Mouse (Mus musculus): Measurements from ENCODE around the gene Hrh2. TPM values are rescaled to one million over a fixed set of nuclear protein-coding genes. Genes with fewer than 3 reads are reported as not detected.

Hrh2 gene
- polyA plus RNA-seq, 1 experiment from 2014 or later = 0.28 TPM

DNA sequence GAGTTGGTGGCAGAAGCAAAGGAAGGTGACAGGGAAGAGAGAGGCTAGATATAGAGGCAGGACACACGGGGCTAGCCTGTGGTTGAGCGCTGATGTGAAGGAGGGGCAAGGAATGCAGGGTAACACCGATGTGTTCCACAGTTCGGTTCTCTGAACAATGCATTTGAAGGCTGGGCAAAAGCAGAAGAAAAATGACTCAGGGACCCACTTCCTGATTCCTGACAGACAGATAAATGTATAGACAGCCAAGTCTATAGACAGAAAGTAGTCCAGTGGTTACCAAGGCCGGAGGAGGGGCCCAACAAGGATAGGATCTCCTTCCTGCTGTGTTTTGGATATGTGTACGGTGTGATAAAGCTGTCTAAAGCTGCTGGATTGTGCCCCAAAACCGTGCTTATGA is 13.3 kb downstream of the Hrh2 start:
- no peaks in the 10 kb centered on the region for H3K9me3 ChIP-seq
- H3K9ac ChIP-seq = no peak overlapping the region
- no peaks in the 10 kb centered on the region for H3K36me3 ChIP-seq
- no peaks in the 10 kb centered on the region for H3K4me1 ChIP-seq
- 63% methylated on average over 7 of the region's 7 CpGs for WGBS
- no peak overlapping the region for H3K27ac ChIP-seq
- H3K27me3 ChIP-seq (replicated peaks) = no peaks in the 10 kb centered on the region
- H3K4me3 ChIP-seq (replicated peaks) = no peak overlapping the region
- no peak for ATAC-seq (ENCODE audit: insufficient read depth, low FRiP score, low read depth)
- H3K4me2 ChIP-seq = no peak overlapping the region

DNA sequence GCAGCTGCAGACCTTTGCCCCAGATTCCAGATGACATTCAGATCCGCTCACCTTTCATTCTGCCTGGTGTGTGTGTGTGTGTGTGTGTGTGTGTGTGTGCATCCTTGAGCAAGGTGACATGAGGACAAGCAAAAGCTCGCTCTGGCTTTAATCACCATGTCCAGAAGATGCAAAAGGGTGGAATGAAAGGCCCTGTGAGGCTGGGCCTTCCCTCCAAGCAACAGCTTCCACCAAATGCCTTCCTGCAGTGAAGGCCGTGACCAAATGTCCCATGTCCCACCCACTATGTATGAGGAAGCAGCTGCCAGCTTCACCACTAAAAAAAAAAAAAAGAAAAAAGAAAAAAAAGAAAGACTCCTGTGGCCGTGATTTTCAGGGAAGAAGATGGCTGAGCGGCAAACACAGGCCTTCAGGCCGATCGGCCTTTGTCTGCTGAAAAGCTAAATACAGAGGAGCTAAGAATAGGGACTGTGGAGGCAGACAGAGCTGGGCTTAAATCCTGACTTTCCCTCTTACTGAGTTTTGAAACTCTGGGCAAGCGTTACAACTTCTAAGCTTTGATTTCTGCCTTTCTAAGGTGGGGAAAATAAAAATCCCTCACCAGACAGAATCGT is 14.3 kb downstream of the Hrh2 start:
- H3K9ac ChIP-seq = no peak overlapping the region
- no peak for ATAC-seq (ENCODE audit: insufficient read depth, low FRiP score, low read depth)
- 75% methylated on average over 9 of the region's 9 CpGs for WGBS
- no peak overlapping the region for H3K4me2 ChIP-seq
- H3K27ac ChIP-seq = no peak overlapping the region
- no peaks in the 10 kb centered on the region for H3K27me3 ChIP-seq (replicated peaks)
- H3K4me3 ChIP-seq (replicated peaks) = no peak overlapping the region
- H3K36me3 ChIP-seq = no peaks in the 10 kb centered on the region
- no peaks in the 10 kb centered on the region for H3K9me3 ChIP-seq
- no peaks in the 10 kb centered on the region for H3K4me1 ChIP-seq

DNA sequence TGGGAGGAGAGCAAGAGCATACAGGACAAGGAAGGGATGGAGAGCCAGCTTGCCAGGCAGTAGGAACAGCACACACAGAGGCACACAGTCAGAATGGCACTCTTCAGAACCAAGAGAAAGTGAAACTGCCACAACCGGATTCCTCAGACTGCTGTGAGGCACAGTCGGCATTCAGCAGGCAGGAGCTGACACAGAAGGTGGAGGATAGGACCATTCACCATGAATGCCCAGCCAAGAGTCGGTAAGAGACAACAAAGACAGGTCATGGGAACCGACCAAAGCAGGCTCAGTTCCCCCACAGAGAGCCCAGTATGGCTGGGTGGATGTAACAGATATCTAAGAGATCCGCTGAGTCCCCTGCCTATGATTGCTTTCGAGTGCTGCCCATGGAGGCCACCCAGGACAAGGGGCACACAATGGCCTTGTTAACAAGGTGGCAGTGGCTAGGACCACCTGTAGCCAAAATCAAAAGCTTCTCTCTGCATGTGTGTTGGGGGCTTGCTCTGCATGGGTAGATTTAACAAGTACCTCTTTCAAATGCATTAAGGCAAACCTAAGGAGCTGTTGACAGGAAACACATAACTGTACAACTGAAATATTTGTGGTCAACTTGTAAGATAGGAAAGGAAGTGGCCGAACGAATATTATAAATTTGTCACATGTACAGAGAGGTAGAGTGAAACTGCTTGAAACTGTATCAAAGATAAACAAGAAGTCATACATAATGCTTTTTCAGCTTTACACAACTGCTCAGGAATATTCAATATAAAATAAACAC is 17.7 kb downstream of the Hrh2 start:
- no peak overlapping the region for H3K4me2 ChIP-seq
- no peaks in the 10 kb centered on the region for H3K36me3 ChIP-seq
- no peak overlapping the region for H3K27ac ChIP-seq
- H3K4me3 ChIP-seq (replicated peaks) = no peak overlapping the region
- no peaks in the 10 kb centered on the region for H3K27me3 ChIP-seq (replicated peaks)
- H3K4me1 ChIP-seq = no peaks in the 10 kb centered on the region
- H3K9me3 ChIP-seq = no peaks in the 10 kb centered on the region
- H3K9ac ChIP-seq = no peak overlapping the region
- ATAC-seq (ENCODE audit: insufficient read depth, low FRiP score, low read depth) = no peak
- WGBS = 52% methylated on average over 8 of the region's 8 CpGs

- ATAC-seq (ENCODE audit: insufficient read depth, low FRiP score, low read depth) = no peak
- H3K36me3 ChIP-seq = no peaks in the 10 kb centered on the region
- no peak overlapping the region for H3K9ac ChIP-seq
- H3K9me3 ChIP-seq = no peaks in the 10 kb centered on the region
- WGBS = 48% methylated on average over 10 of the region's 10 CpGs
- H3K4me1 ChIP-seq = no peaks in the 10 kb centered on the region
- H3K4me2 ChIP-seq = no peak overlapping the region
- H3K4me3 ChIP-seq (replicated peaks) = no peak overlapping the region
- H3K27ac ChIP-seq = no peak overlapping the region
- H3K27me3 ChIP-seq (replicated peaks) = no peaks in the 10 kb centered on the region
These were observed 19.9 kb downstream of the Hrh2 start for GRCm38 (mm10) chr13:54211528-54212488.

- ATAC-seq (ENCODE audit: insufficient read depth, low FRiP score, low read depth) = no peak
- WGBS = 63% methylated on average over 5 of the region's 5 CpGs
- Histone ChIP-seq H3K27ac (no peak overlapping the region), H3K9ac (no peak overlapping the region), H3K9me3 (no peaks in the 10 kb centered on the region), H3K4me1 (no peaks in the 10 kb centered on the region), H3K36me3 (no peaks in the 10 kb centered on the region), H3K4me2 (no peak overlapping the region), H3K4me3 (replicated peaks) (no peak overlapping the region), H3K27me3 (replicated peaks) (no peaks in the 10 kb centered on the region)
These were observed 20.6 kb downstream of the Hrh2 start for GRCm38 (mm10) chr13:54212516-54212915.

GRCm38 (mm10) chr13:54215266-54215665 is 23.3 kb downstream of the Hrh2 start:
- ATAC-seq (ENCODE audit: insufficient read depth, low FRiP score, low read depth) = no peak
- no peak overlapping the region for H3K4me2 ChIP-seq
- no peak overlapping the region for H3K27ac ChIP-seq
- H3K9ac ChIP-seq = no peak overlapping the region
- no peaks in the 10 kb centered on the region for H3K9me3 ChIP-seq
- 61% methylated on average over 5 of the region's 5 CpGs for WGBS
- no peaks in the 10 kb centered on the region for H3K27me3 ChIP-seq (replicated peaks)
- H3K36me3 ChIP-seq = no peaks in the 10 kb centered on the region
- H3K4me1 ChIP-seq = no peaks in the 10 kb centered on the region
- H3K4me3 ChIP-seq (replicated peaks) = no peak overlapping the region

- no peak for ATAC-seq (ENCODE audit: insufficient read depth, low FRiP score, low read depth)
- H3K9me3 ChIP-seq = no peaks in the 10 kb centered on the region
- H3K27me3 ChIP-seq (replicated peaks) = no peaks in the 10 kb centered on the region
- WGBS = 52% methylated on average over 7 of the region's 7 CpGs
- H3K4me2 ChIP-seq = no peak overlapping the region
- H3K27ac ChIP-seq = no peak overlapping the region
- H3K4me1 ChIP-seq = no peaks in the 10 kb centered on the region
- H3K9ac ChIP-seq = no peak overlapping the region
- no peak overlapping the region for H3K4me3 ChIP-seq (replicated peaks)
- H3K36me3 ChIP-seq = no peaks in the 10 kb centered on the region
These were observed 23.9 kb downstream of the Hrh2 start for GRCm38 (mm10) chr13:54215777-54216316.

GRCm38 (mm10) chr13:54218341-54218740 is 26.4 kb downstream of the Hrh2 start:
- Histone ChIP-seq H3K36me3 (no peaks in the 10 kb centered on the region), H3K4me2 (no peak overlapping the region), H3K4me3 (replicated peaks) (no peak overlapping the region), H3K9ac (no peak overlapping the region), H3K27ac (no peak overlapping the region), H3K9me3 (no peaks in the 10 kb centered on the region), H3K27me3 (replicated peaks) (no peaks in the 10 kb centered on the region), H3K4me1 (no peaks in the 10 kb centered on the region)
- 47% methylated on average over 1 of the region's 1 CpGs for WGBS
- no peak for ATAC-seq (ENCODE audit: insufficient read depth, low FRiP score, low read depth)

DNA sequence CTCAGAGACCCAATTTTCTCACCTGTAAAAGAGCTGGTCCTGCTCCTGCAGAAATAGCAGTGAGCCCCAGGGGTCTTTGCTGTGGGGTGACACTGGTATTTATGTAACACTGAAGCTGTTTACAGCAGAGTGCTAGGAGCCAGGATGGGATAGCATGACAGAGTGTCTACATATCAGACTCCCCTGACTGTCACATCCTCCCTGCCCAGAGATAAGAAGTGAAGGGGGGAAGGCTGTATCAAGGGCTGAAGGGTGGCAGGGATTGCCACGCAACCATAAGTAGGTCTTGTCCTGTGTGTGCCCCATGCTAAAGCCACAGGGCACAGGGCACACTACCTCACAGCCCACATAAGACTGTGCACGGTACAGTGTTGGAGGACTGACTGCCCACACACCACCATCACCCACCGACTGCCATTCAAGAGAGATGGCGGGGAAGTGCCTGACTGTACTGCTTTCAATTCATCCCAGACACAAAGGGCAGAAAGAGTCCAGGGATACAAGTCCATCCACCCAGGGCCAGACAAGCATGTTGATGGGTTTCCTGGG is 29.8 kb downstream of the Hrh2 start:
- 79% methylated on average over 4 of the region's 4 CpGs for WGBS
- H3K4me2 ChIP-seq = no peak overlapping the region
- no peak overlapping the region for H3K4me3 ChIP-seq (replicated peaks)
- no peak overlapping the region for H3K27ac ChIP-seq
- no peaks in the 10 kb centered on the region for H3K9me3 ChIP-seq
- H3K36me3 ChIP-seq = no peaks in the 10 kb centered on the region
- no peaks in the 10 kb centered on the region for H3K27me3 ChIP-seq (replicated peaks)
- H3K4me1 ChIP-seq = no peaks in the 10 kb centered on the region
- ATAC-seq (ENCODE audit: insufficient read depth, low FRiP score, low read depth) = no peak
- no peak overlapping the region for H3K9ac ChIP-seq

DNA sequence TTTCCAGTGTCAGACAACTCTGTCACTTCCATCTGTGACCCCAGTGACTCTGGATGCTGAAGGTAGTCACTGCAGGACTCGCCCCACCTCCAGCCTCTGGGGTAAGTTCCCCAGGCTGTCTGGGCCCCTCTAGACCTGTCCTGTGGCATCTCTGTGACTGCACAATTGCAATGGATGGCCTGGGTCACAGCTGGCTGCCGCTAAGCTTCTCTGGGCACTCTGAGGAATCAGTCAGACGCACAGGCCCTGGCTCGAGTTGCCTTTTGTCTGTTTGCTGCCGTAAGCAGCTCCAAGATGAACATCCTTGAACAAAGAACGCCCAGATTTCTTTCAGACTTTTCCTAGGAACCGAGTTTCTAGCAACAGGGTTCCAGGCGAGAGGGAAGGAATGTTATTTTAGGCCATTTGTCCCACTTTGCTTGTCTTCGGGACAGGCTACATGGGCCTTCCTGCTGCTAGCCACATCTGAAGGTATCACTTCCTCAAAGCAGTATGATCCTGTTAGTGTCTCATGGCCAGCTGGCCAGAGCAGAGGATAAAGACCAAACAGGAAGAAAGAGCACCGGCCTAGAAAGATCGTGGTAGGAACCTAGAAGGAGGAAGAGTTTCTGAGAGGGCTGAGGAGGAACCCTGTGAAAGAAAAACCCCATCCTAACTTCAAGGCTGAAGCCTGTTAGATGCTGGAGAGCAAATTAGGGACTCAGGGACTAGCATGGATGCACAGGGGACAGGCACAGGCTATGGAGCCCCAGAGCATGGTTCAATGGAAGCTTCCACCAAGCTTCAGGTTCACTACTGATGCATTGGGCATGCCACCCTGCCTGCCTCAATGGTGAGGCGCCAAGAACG is 31.2 kb downstream of the Hrh2 start:
- Histone ChIP-seq H3K4me2 (no peak overlapping the region), H3K36me3 (no peaks in the 10 kb centered on the region), H3K4me3 (replicated peaks) (no peak overlapping the region), H3K4me1 (no peaks in the 10 kb centered on the region), H3K9me3 (no peaks in the 10 kb centered on the region), H3K9ac (no peak overlapping the region), H3K27ac (no peak overlapping the region), H3K27me3 (replicated peaks) (no peaks in the 10 kb centered on the region)
- ATAC-seq (ENCODE audit: insufficient read depth, low FRiP score, low read depth) = no peak
- 61% methylated on average over 13 of the region's 13 CpGs for WGBS

DNA sequence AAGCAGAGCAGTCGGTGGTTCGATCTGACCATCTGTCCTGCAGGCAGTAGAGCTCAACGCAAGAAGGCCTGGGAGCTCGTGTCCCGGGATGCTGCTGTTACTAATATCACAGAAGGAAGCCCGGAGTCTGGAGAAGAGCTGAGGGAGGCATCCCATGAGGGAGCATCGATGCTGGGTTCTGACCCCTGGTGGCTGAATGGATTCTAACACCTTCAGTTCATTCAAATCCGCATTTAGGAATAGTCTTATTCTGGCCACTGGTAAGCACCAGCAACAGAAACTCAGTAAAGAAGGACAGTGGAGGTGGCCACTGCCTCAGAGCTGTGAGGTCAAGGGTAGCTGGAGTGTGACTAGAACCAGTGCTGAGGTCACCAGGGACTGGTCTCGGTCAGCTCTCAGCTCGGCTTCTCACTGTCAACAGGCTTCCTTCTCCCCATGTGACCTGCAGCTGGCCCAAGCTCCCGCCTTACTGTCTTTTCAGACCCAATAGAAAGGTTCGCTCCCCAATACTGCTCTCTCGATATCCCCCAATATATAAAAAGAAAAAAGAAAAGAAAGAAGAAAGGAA is 36.1 kb downstream of the Hrh2 start:
- WGBS = 27% methylated on average over 13 of the region's 13 CpGs
- Histone ChIP-seq H3K4me3 (replicated peaks) (no peak overlapping the region), H3K4me1 (no peaks in the 10 kb centered on the region), H3K4me2 (no peak overlapping the region), H3K27me3 (replicated peaks) (no peaks in the 10 kb centered on the region), H3K9me3 (no peaks in the 10 kb centered on the region), H3K9ac (no peak overlapping the region), H3K27ac (no peak overlapping the region), H3K36me3 (no peaks in the 10 kb centered on the region)
- no peak for ATAC-seq (ENCODE audit: insufficient read depth, low FRiP score, low read depth)
